Mouse (Mus musculus) brain, embryonic 18.5 days (tissue): ENCODE data around the gene Pltp.

Experiments used
- DNase-seq: peaks from one replicate; pipeline ENCODE4 v3.0.0-alpha.2; 2012; ENCODE audit warnings: low read depth, low spot score

Gene Pltp

GRCm38 (mm10) chr2:164857101-164857821, at the start of gene Pltp:
Gene Pltp, minus strand, starts transcription at chr2:164857711.
- no peak for DNase-seq

- no peak for DNase-seq
Measured at GRCm38 (mm10) chr2:164906071-164906470, 48.6 kb upstream of the Pltp start.

GRCm38 (mm10) chr2:164903496-164903895, 46.0 kb upstream of the Pltp start:
- no peak for DNase-seq

GRCm38 (mm10) chr2:164901380-164901779, 43.9 kb upstream of the Pltp start:
- no peak for DNase-seq

GRCm38 (mm10) chr2:164899723-164900459, 42.4 kb upstream of the Pltp start:
- no peak for DNase-seq

GRCm38 (mm10) chr2:164899034-164899433, 41.5 kb upstream of the Pltp start:
- DNase-seq, result no peak

GRCm38 (mm10) chr2:164898008-164898407, 40.5 kb upstream of the Pltp start:
- no peak for DNase-seq

- no peak for DNase-seq
Measured at GRCm38 (mm10) chr2:164895885-164896284, 38.4 kb upstream of the Pltp start.

GRCm38 (mm10) chr2:164894644-164895043, 37.1 kb upstream of the Pltp start:
- no peak for DNase-seq

- DNase-seq, result no peak
Measured at GRCm38 (mm10) chr2:164894048-164894447, 36.5 kb upstream of the Pltp start.

GRCm38 (mm10) chr2:164892696-164893216, 35.2 kb upstream of the Pltp start:
- DNase-seq, result no peak

- DNase-seq, result no peak
Measured at GRCm38 (mm10) chr2:164891908-164892695, 34.6 kb upstream of the Pltp start.

GRCm38 (mm10) chr2:164891056-164891834, 33.7 kb upstream of the Pltp start:
- no peak for DNase-seq

- no peak for DNase-seq
Measured at GRCm38 (mm10) chr2:164890411-164891049, 33.0 kb upstream of the Pltp start.

- no peak for DNase-seq
Measured at GRCm38 (mm10) chr2:164889960-164890359, 32.4 kb upstream of the Pltp start.

GRCm38 (mm10) chr2:164888996-164889395, 31.5 kb upstream of the Pltp start:
- no peak for DNase-seq

GRCm38 (mm10) chr2:164886617-164887016, 29.1 kb upstream of the Pltp start:
- DNase-seq, result no peak

- DNase-seq, result no peak
Measured at GRCm38 (mm10) chr2:164885788-164886187, 28.3 kb upstream of the Pltp start.

GRCm38 (mm10) chr2:164882619-164883018, 25.1 kb upstream of the Pltp start:
- no peak for DNase-seq

- DNase-seq, result peak; percentile 87
Measured at GRCm38 (mm10) chr2:164879568-164880277, 22.2 kb upstream of the Pltp start.
